Mouse (Mus musculus): ENCODE results near the gene Mgat4e.

Gene Mgat4e

DNA sequence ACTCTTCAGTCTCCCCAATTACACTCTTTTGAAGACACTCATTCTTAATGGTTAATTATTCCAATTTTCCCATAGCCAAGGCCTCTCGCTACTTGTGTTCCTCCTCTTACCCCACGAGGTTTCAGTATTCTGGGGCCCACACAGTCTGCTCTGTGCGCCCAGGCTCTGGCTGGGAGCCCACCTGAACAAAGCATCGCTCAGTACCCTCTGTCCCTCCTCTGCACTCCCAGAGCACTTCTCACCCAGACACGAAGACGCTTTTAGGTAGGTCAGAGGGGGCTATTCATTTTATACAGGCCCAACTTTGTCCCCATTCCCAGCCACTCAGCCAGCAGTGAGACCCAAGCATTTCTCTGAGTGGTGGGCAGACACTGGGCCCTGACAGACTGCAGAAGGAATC is 18.9 kb downstream of the Mgat4e start:
- POLR2A ChIA-PET: interaction anchor here in 2 of 4 experiments (0.6 to 14.0 kb wide), 18 partner anchors 9 to 425 kb away, joined by 3 to 241 read pairs (median 6); partner anchors contain the start of genes Kdm5b (in 1 of the 2), Mgat4e (in 1 of the 2), Ppp1r12b (in 1 of the 2) and Rabif (in 1 of the 2)
- CTCF ChIA-PET: interaction anchor here in 1 of 4 experiments (0.5 kb wide), 1 partner anchor 106 kb away, joined by 4 read pairs; no protein-coding TSS in a partner anchor

DNA sequence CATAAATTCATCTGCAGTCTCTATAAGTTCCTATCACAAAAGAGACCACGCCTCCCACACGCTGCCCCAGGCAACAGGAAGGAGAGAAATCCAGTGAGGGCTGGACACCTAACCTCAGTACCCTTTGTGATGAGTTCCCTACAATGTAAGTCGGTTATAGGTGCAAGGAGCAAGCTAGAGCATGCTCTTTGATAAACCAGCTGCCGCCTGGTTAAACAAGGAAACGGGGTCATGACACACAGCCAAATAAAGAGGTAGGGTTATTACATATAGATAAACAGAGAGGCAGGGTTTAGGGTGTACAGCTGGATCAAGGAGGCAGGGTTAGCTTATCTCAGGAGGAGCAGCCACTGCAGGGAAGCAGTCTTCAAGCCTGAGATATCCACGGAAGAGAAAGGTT is 22.7 kb downstream of the Mgat4e start:
- POLR2A ChIA-PET: interaction anchor here in 3 of 4 experiments (1.1 to 5.1 kb wide), 19 partner anchors 8 to 122 kb away, joined by 3 to 72 read pairs (median 5); partner anchors contain the start of gene Rabif (in 2 of the 3)
- CTCF ChIA-PET: interaction anchor here in 2 of 4 experiments (0.8 to 1.4 kb wide), 3 partner anchors 8 to 315 kb away, joined by 3 to 8 read pairs (median 4); no protein-coding TSS in a partner anchor

DNA sequence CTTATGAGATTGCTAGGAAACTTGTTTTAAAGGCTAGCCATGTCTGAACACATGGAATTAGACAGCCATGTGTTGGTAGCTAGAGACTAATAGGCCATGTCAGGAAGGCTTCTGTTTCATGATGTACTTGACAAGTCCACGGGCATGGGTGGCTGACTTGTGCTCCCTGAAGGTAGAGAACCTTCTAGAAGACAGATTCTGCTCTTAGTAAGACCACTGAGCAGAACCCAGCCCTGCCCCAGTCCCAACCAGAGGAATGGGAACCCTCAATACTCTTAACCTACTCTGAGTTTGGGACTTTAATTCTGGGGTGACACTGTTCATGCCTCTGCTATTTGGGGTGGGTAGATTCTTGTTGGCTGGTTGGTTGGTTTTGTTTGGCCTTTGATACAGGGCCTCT is 24.5 kb downstream of the Mgat4e start:
- ChIA-PET POLR2A (interaction anchor here (0.6 to 5.1 kb wide), 64 partner anchors 8 to 437 kb away, joined by 3 to 72 read pairs (median 5); partner anchors contain the start of genes Rabif (in 3 of the 4), Kdm5b (in 2 of the 4), Adipor1 (in 1 of the 4) and Klhl12 (in 1 of the 4)), CTCF (interaction anchor here (0.5 to 1.8 kb wide), 57 partner anchors 9 to 1365 kb away, joined by 3 to 20 read pairs (median 3); partner anchors contain the start of genes Rabif (in 3 of the 4), Adipor1 (in 1 of the 4), Kdm5b (in 1 of the 4) and Mgat4e (in 1 of the 4))

DNA sequence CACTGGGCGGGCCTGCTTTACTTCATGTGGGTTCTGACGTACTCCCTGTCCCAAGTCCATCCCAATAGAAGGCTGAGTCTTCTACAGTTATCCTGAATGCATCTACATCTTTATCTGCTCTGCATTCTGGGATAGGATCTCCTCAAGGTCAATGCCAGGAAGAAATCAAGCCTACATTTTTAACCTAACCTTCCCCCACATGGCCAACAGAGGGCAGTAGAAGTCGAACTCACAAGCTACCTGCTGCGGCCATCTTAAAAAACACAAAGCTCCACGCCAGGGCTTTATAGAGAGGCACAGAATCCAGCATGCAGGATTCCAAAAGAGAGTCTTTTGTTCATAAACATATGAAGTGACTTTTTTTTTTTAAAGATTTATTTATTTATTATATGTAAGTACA is 25.1 kb downstream of the Mgat4e start:
- CTCF ChIA-PET: interaction anchor here (0.5 to 1.8 kb wide), 56 partner anchors 8 to 1366 kb away, joined by 3 to 20 read pairs (median 4); partner anchors contain the start of genes Rabif (in 3 of the 4), Adipor1 (in 1 of the 4), Kdm5b (in 1 of the 4) and Mgat4e (in 1 of the 4)

DNA sequence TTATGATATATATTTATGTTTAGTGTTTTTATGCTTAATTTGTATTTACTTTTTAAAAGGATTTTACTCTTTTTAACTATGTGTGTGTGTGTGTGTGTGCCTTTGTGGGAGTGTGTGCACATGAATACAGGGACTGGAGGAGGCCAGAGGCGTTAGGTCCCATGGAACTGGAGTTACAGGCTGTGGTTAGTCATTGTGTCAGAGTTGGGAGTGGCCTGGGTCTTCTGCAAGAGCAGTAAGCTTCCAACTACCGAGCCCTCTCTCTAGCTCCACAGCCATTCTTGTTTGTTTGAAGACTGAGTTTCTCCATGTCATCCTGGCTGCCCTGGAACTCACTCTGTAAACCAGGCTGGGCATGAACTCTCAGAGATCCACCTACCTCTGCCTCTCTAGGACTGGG is 27.2 kb downstream of the Mgat4e start:
- CTCF ChIA-PET: interaction anchor here in 1 of 4 experiments (0.6 kb wide), 1 partner anchor 130 kb away, joined by 3 read pairs; no protein-coding TSS in a partner anchor
- POLR2A ChIA-PET: interaction anchor here in 3 of 4 experiments (0.9 to 3.1 kb wide), 5 partner anchors 10 to 55 kb away, joined by 3 to 10 read pairs (median 4); no protein-coding TSS in a partner anchor

More for the DNA sequence above, 25.1 kb downstream of the Mgat4e start:
- POLR2A ChIA-PET: interaction anchor here (0.6 to 5.1 kb wide), 63 partner anchors 8 to 438 kb away, joined by 3 to 72 read pairs (median 5); partner anchors contain the start of genes Rabif (in 3 of the 4), Kdm5b (in 2 of the 4), Adipor1 (in 1 of the 4) and Klhl12 (in 1 of the 4)

DNA sequence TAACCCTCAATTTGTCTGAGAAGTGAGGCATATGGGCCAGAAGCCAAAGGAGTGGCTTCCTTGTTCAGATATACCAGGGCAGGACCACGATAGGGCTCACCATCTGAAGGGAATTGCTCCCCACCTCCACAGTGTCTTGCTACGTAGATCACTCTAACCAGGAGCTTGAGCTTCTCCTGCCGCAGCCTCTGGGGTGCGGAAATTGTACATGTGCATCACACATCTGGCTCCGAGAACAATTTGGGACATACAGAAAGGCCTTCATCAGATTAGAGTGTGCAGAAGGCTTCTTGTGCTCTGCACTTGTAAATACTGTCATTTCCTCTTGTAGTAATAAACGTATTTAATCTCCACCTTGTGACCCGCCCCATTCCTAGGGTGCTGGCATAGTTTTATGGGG is 28.3 kb downstream of the Mgat4e start:
- CTCF ChIA-PET: no interaction called here

DNA sequence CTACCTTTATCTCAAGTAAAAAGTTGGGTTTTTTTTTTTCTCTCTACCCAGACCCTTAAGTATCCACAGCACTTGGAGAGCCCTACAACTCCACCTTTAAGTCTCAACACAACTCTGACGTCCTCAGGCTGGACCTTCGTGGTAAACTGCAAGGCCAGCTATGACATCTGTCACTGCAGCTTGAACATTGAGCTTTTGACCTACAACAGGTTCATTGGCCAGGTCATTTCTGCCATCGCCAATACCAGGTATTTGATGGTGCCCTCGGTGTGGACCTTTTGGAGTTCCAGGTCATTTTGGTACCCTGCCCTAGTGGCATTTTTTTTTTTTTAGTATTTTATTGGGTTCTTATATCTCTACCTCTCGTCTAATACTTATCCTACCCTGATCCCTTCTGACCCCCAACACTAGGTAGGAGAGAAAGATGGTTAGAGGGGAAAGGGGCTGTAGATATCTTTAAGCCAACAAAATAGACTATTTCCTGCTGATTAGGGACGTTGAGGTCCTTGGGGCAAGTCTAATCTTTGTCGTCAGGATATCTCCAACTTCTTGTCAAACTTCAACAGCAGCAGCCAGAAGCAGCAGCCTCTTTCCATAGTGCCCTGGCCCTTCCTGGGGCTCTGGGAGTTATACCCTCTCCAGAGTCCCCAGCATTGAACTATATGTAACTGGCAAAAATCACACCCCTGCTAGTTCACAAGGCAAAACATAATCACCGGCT is 29.3 kb downstream of the Mgat4e start:
- CTCF ChIA-PET: no interaction called here
- POLR2A ChIA-PET: interaction anchor here (0.6 to 3.1 kb wide), 7 partner anchors 11 to 1468 kb away, joined by 3 to 11 read pairs (median 5); partner anchors contain the start of genes Klhl12 (in 2 of the 4) and Zbed6 (in 1 of the 4)

More for the DNA sequence above, 28.3 kb downstream of the Mgat4e start:
- POLR2A ChIA-PET: interaction anchor here in 1 of 4 experiments (0.6 to 3.1 kb wide), 4 partner anchors 11 to 37 kb away, joined by 3 to 10 read pairs (median 4); no protein-coding TSS in a partner anchor

DNA sequence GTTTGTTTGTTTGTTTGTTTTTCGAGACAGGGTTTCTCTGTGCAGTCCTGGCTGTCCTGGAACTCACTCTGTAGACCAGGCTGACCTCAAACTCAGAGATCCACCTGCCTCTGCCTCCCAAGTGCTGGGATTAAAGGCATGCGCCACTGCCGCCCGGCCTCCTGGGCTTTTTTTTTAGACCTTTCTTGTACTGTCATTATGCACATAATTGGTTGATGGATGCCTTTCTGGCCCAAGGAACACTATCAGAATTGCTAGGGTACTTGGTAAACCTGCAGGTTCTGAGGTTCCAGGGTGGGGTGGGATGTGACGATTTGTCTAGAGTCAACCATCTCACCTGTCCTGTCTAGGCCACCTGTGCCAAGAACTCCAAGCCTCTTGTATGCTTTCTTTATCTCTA is 30.3 kb downstream of the Mgat4e start:
- ChIA-PET CTCF (interaction anchor here (0.5 to 1.2 kb wide), 55 partner anchors 8 to 1647 kb away, joined by 3 to 16 read pairs (median 3); partner anchors contain the start of genes Rabif (in 2 of the 4), Adipor1 (in 1 of the 4) and Klhl12 (in 1 of the 4)), POLR2A (interaction anchor here (0.6 to 5.2 kb wide), 42 partner anchors 8 to 611 kb away, joined by 3 to 43 read pairs (median 4); partner anchors contain the start of genes Klhl12 (in 2 of the 4) and Rabif (in 1 of the 4))

DNA sequence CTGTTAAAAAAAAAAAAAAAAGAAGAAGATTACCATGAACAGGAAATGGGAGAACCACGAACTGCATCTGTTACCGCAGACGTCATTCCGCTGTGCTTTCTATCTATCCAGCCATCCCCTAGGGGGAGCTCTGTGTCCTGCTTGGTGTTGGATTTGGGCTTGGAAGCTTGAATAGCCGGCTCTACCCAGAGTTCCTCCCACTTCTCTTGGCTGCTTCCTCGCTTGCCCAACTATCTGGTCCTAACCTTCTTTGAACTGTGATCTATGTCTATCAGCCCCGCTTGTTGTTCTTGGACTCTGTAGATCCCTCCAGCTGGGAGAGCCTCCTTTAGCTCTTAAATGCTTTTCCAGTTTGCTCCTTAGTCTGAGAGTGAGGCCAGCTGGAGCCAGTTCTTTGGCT is 30.8 kb downstream of the Mgat4e start:
- POLR2A ChIA-PET: interaction anchor here (0.5 to 5.2 kb wide), 49 partner anchors 9 to 611 kb away, joined by 3 to 43 read pairs (median 4); partner anchors contain the start of genes Klhl12 (in 2 of the 4) and Rabif (in 1 of the 4)
- CTCF ChIA-PET: interaction anchor here (0.5 to 1.2 kb wide), 61 partner anchors 8 to 1646 kb away, joined by 3 to 16 read pairs (median 3); partner anchors contain the start of genes Rabif (in 3 of the 4), Adipor1 (in 1 of the 4) and Klhl12 (in 1 of the 4)

DNA sequence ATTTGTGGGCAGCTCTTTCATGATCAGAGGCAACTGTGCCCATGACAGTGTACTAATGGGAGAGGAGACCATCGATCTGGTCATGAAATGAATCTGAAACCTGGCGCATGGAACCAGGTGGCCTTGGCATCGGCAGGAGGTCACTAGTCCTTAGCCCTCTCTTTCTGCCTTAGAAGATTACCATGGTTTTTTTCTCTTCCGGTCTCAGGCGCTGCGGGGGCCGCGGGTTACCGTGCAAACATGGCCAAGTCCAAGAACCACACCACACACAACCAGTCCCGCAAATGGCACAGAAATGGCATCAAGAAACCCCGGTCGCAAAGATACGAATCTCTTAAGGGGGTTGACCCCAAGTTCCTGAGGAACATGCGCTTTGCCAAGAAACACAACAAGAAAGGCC is 31.6 kb downstream of the Mgat4e start:
- ChIA-PET POLR2A (interaction anchor here in 3 of 4 experiments (0.7 to 5.5 kb wide), 18 partner anchors 9 to 173 kb away, joined by 3 to 47 read pairs (median 4); partner anchors contain the start of genes Klhl12 (in 1 of the 3) and Rabif (in 1 of the 3)), CTCF (interaction anchor here in 2 of 4 experiments (0.9 to 1.5 kb wide), 3 partner anchors 12 to 84 kb away, joined by 3 to 8 read pairs (median 3); no protein-coding TSS in a partner anchor)

DNA sequence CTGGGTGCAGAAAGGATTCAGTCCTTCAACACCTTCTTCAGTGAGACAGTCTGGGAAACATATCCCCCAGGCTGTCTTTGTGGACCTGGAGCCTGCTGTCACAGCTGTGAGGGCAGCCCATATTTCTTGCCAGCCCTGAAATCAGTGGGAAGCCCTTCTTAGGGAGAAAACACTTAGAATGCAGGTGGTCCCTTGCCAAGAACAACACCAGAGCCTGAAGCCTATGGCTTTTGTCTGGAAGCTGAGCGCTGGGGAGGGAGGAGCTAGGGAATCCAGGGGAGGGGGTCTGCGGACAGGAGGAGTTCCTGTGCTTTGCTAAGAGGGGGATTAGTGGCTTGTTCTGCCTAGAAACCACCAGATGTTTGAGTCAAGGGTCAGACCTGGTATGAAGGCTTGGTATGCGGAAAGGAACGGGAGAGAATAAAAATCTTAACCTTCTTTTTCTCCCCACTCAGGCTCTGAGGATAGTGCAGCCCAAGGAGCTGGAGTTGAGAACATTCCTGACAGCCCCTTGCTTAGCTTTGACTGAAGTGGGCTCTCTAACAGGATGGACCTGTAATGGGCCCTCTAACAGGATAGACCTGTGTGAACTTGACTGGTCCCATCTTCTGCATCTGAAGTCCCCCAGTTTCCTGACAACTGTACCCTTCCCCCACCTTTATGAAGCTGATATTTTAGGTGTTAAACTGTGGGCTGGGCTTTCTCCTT is 32.8 kb downstream of the Mgat4e start:
- POLR2A ChIA-PET: interaction anchor here (0.6 to 5.5 kb wide), 32 partner anchors 8 to 445 kb away, joined by 3 to 47 read pairs (median 4); partner anchors contain the start of gene Rabif (in 1 of the 4)
- CTCF ChIA-PET: interaction anchor here in 2 of 4 experiments (0.9 to 1.5 kb wide), 3 partner anchors 8 to 10 kb away, joined by 3 read pairs; no protein-coding TSS in a partner anchor

DNA sequence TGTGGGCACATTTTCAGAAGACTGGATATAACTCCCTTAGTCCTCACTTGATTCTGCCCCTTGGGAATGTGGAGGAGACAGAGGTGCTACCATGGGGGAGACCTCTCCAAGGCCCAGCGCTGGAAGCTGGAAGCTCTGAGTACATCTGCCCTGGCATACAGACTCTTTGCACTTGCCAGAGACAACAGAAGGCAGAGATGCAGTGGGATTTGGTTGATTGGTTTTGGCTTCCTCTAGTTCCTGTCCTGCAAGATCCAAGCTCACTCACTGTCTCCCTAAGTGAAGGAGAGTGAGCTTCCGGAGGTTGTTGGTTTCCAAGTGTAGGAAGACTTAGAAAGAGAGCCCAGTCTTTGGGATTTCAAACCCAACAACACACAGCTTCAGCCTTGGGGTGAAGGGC is 33.6 kb downstream of the Mgat4e start:
- ChIA-PET CTCF (interaction anchor here in 3 of 4 experiments (0.9 to 1.2 kb wide), 3 partner anchors 9 to 21 kb away, joined by 3 to 5 read pairs (median 3); no protein-coding TSS in a partner anchor), POLR2A (interaction anchor here (0.6 to 5.5 kb wide), 20 partner anchors 9 to 446 kb away, joined by 3 to 47 read pairs (median 5); partner anchors contain the start of gene Rabif (in 1 of the 4))

DNA sequence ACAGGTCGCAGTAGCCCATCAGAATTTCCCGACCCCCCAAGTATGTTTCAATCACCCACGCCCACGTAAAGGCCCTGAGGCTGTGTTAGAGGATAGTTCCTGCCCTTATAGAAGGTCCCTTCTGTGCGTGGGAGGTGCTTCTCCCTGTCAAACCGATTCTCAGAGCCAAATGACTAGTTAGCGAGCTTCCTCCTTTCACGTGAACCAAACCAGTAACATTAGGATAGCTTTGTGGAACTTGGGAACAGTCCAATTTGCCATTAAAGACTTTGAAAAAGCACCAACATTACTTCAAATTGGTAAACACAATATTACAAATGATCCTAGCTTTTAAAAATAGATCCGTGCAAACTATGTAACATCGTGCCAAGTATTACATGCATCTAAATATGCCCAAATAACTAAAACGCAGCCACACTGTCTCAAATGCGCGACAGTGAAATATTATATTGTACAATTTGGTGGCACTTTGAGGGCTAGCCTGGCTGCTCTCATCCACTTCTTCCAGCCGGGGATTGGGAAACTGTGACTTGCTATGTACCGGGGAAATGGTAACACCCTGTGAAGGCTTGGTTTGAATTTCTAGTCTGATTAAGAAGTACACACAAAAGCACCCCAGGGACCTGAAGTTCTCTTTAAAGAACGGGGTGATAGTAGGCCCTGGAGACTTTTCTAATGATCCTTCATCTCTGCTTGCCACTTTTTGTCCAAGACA is 35.4 kb downstream of the Mgat4e start:
- CTCF ChIA-PET: interaction anchor here in 3 of 4 experiments (0.5 to 1.5 kb wide), 6 partner anchors 11 to 1028 kb away, joined by 3 to 9 read pairs (median 4); partner anchors contain the start of gene Rabif (in 1 of the 3)
- POLR2A ChIA-PET: interaction anchor here (0.6 to 5.5 kb wide), 35 partner anchors 11 to 325 kb away, joined by 3 to 47 read pairs (median 5); partner anchors contain the start of genes Rabif (in 3 of the 4) and Klhl12 (in 1 of the 4)

DNA sequence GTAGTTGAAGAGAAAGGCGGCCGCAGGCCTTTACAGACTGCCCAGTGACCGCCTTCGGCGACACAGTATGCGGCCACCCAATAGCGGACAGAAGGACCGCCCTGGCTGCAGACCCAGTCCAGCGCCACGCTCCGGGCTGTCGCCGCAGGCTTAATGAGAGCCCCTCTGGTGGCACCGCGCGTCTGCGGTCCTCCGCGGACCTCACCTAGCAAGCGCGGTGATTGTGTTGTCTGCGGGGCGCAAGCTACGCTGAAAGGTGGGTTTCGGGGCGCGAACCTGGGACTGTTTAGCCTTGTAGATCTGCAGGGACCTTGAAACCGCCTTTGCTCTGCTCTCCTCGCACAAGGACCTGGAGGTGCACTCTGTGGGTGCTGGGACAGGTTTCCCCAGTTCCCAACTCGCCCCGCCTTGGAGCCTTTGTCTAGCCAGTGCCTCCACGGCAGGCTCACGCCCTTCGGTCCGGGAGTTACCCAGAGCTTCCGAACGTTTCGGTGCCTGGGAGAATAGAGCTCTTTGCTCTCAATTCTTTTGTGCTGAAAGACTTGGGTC is 36.1 kb downstream of the Mgat4e start:
- ChIA-PET POLR2A (interaction anchor here (0.6 to 5.5 kb wide), 33 partner anchors 11 to 324 kb away, joined by 3 to 47 read pairs (median 5); partner anchors contain the start of genes Rabif (in 3 of the 4) and Klhl12 (in 1 of the 4)), CTCF (interaction anchor here in 3 of 4 experiments (0.5 to 1.5 kb wide), 6 partner anchors 12 to 1029 kb away, joined by 3 to 9 read pairs (median 4); partner anchors contain the start of gene Rabif (in 1 of the 3))

DNA sequence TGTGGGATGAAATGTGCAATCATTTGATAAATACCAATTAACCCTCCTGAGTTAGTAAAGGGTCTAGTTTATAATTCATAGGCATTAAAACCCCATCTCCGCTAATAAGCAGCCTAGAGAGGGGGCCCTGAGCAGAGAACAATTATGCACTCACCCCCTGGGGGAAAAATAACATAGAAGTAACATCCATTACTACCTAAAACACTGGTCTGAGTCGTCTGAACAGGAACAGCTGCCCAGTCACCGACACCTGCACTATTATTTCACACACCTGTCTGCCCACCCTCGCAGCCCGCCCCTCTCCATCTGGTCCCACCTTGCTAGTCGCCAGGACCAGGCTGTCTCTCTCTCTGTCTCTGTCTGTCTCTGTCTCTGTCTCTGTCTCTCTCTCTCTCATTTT is 36.9 kb downstream of the Mgat4e start:
- POLR2A ChIA-PET: interaction anchor here in 3 of 4 experiments (0.6 to 5.5 kb wide), 15 partner anchors 10 to 152 kb away, joined by 3 to 47 read pairs (median 7); partner anchors contain the start of genes Rabif (in 2 of the 3) and Klhl12 (in 1 of the 3)

DNA sequence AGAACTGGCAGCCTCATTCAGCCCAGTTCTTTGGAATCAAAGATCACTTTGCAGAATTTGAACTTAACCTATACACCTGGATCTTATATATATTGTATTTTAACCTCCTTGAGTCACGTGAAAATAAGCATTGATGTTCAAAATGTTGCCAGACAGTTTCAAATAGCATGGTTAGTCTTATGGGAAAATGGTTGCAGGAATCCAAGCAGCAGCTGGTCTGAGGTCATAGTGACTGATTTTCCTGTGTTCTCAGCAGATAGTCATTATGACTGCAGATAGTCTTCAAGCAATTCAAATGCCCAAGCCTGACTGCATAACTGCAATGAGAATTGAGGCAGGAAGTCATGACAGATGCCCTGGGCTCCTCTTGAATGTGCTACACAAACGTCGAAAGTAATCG is 37.3 kb downstream of the Mgat4e start:
- ChIA-PET POLR2A (interaction anchor here in 1 of 4 experiments (1.3 to 2.0 kb wide), 2 partner anchors 23 to 24 kb away, joined by 3 to 7 read pairs; no protein-coding TSS in a partner anchor), CTCF (no interaction called here)

More for the DNA sequence above, 36.9 kb downstream of the Mgat4e start:
- CTCF ChIA-PET: interaction anchor here in 1 of 4 experiments (1.5 kb wide), 1 partner anchor 18 kb away, joined by 9 read pairs; the partner anchor contains the start of gene Rabif
